Mouse (Mus musculus) CH12.LX (cell line): ENCODE results near the gene Osgep. TPM values are rescaled to one million over a fixed set of nuclear protein-coding genes. Genes with fewer than 3 reads are reported as not detected.

Experiments used
- DNase-seq: peaks from one replicate; pipeline ENCODE4 v3.0.0-alpha.2; 2013; ENCODE audit errors: extremely low read depth
- H3K27ac ChIP-seq: 2 replicates; pipeline ENCODE4 v1.5.1; 2012; ENCODE audit warnings: low read depth, mild to moderate bottlenecking, control low read depth, moderate library complexity; ENCODE audit not compliant: insufficient read depth
- H3K27me3 ChIP-seq: replicated peaks from 2 replicates; pipeline ENCODE3; 2012; ENCODE audit warnings: inconsistent platforms
- H3K36me3 ChIP-seq, 2 experiments: replicated peaks in 1 of 2; 2 replicates each; pipeline versions ENCODE3 to v1.6.1; 2012; ENCODE audit warnings: inconsistent platforms in 1 of 2, low read length in 1 of 2, mild to moderate bottlenecking in 1 of 2, mixed read lengths in 1 of 2, moderate library complexity in 1 of 2; ENCODE audit not compliant: control insufficient read depth in 1 of 2, insufficient read depth in 1 of 2
- H3K4me1 ChIP-seq, 2 experiments: 2 replicates each; pipeline ENCODE4 v1.6.1; 2012; ENCODE audit warnings: inconsistent platforms in 1 of 2, moderate library complexity in 1 of 2; ENCODE audit not compliant: insufficient read depth in 2 of 2, control insufficient read depth in 1 of 2
- H3K4me2 ChIP-seq: 2 replicates; pipeline ENCODE4 v1.6.1; 2012; ENCODE audit warnings: low read depth, mild to moderate bottlenecking, control low read depth; ENCODE audit not compliant: poor library complexity, insufficient read depth, severe bottlenecking
- H3K4me3 ChIP-seq, 3 experiments: fragments of 150-350 bp in 1 of 3; sonication (generic) in 1 of 3; replicated peaks in 1 of 3; 2 replicates each; pipeline versions ENCODE3 to v1.5.1; 2011 to 2012; ENCODE audit warnings: low read depth in 2 of 3, low read length in 2 of 3, mild to moderate bottlenecking in 2 of 3, moderate library complexity in 2 of 3, control low read depth in 1 of 3, improper control_type of control experiment in 1 of 3, inconsistent platforms in 1 of 3, mixed read lengths in 1 of 3; ENCODE audit not compliant: poor library complexity in 1 of 3
- H3K79me2 ChIP-seq: replicated peaks from 2 replicates; pipeline ENCODE4 v1.6.1; 2012; ENCODE audit warnings: mild to moderate bottlenecking, moderate library complexity; ENCODE audit not compliant: control insufficient read depth, poor library complexity, insufficient read depth, severe bottlenecking; ENCODE audit errors: extremely low read depth
- H3K9ac ChIP-seq: 2 replicates; pipeline ENCODE4 v1.6.1; 2012; ENCODE audit warnings: low read depth, mild to moderate bottlenecking, control low read depth, moderate library complexity; ENCODE audit not compliant: insufficient read depth
- H3K9me3 ChIP-seq: replicated peaks from 2 replicates; pipeline ENCODE3; 2012; ENCODE audit warnings: low read length, inconsistent platforms, mixed read lengths
- BHLHE40 ChIP-seq: IDR thresholded peaks from 2 replicates; pipeline ENCODE4 v1.6.1; 2011; ENCODE audit warnings: mild to moderate bottlenecking, low read depth, low read length, improper control_type of control experiment
- CHD1 ChIP-seq: IDR thresholded peaks from 2 replicates; pipeline ENCODE4 v1.6.1; 2012; ENCODE audit warnings: low read depth, low read length, improper control_type of control experiment, inconsistent platforms
- CHD2 ChIP-seq: IDR thresholded peaks from 2 replicates; pipeline ENCODE4 v1.6.1; 2011; ENCODE audit warnings: low read length, improper control_type of control experiment
- CTCF ChIP-seq, 2 experiments: IDR thresholded peaks in 1 of 2; conservative IDR thresholded peaks in 1 of 2; 2 replicates each; pipeline ENCODE4 v1.5.1; 2011 to 2012; ENCODE audit warnings: low read depth in 2 of 2, low read length in 2 of 2, improper control_type of control experiment in 1 of 2, inconsistent platforms in 1 of 2, mild to moderate bottlenecking in 1 of 2, moderate library complexity in 1 of 2
- E2F4 ChIP-seq: IDR thresholded peaks from 2 replicates; pipeline ENCODE4 v1.6.1; 2011; ENCODE audit warnings: low read depth, low read length, improper control_type of control experiment; ENCODE audit not compliant: insufficient replicate concordance
- ELF1 ChIP-seq: IDR thresholded peaks from 2 replicates; pipeline ENCODE4 v1.6.1; 2014; ENCODE audit warnings: low read depth, mild to moderate bottlenecking, inconsistent platforms, low read length, improper control_type of control experiment
- EP300 ChIP-seq: IDR thresholded peaks from 2 replicates; pipeline ENCODE4 v1.6.1; 2011; ENCODE audit warnings: low read length, improper control_type of control experiment
- JUN ChIP-seq: IDR thresholded peaks from 2 replicates; pipeline ENCODE4 v1.6.1; 2011; ENCODE audit warnings: low read depth, mild to moderate bottlenecking, low read length, improper control_type of control experiment, moderate library complexity; ENCODE audit not compliant: insufficient read depth
- MAFK ChIP-seq: IDR thresholded peaks from 2 replicates; pipeline ENCODE4 v1.6.1; 2011; ENCODE audit warnings: low read length, improper control_type of control experiment; ENCODE audit not compliant: insufficient replicate concordance
- MEF2A ChIP-seq: IDR thresholded peaks from 2 replicates; pipeline ENCODE4 v1.6.1; 2014; ENCODE audit warnings: low read depth, mild to moderate bottlenecking, inconsistent platforms, low read length, improper control_type of control experiment, borderline replicate concordance
- MXI1 ChIP-seq: IDR thresholded peaks from 2 replicates; pipeline ENCODE4 v1.6.1; 2011; ENCODE audit warnings: mild to moderate bottlenecking, low read depth, low read length, improper control_type of control experiment
- NRF1 ChIP-seq: IDR thresholded peaks from 2 replicates; pipeline ENCODE4 v1.6.1; 2014; ENCODE audit warnings: low read depth, mild to moderate bottlenecking, inconsistent platforms, low read length, improper control_type of control experiment, moderate library complexity
- POLR2A ChIP-seq: IDR thresholded peaks from 2 replicates; pipeline ENCODE4 v1.6.1; 2011; ENCODE audit warnings: low read depth, mild to moderate bottlenecking, improper control_type of control experiment, low read length
- RAD21 ChIP-seq: IDR thresholded peaks from 2 replicates; pipeline ENCODE4 v1.6.1; 2011; ENCODE audit warnings: low read depth, mild to moderate bottlenecking, low read length, improper control_type of control experiment, moderate library complexity
- SIN3A ChIP-seq: IDR thresholded peaks from 2 replicates; pipeline ENCODE4 v1.6.1; 2012; ENCODE audit warnings: low read length, improper control_type of control experiment, inconsistent platforms
- TBP ChIP-seq: conservative IDR thresholded peaks from 2 replicates; pipeline ENCODE4 v1.6.1; 2011; ENCODE audit warnings: low read depth, low read length, improper control_type of control experiment
- TCF12 ChIP-seq: IDR thresholded peaks from 2 replicates; pipeline ENCODE4 v1.6.1; 2014; ENCODE audit warnings: low read depth, mild to moderate bottlenecking, inconsistent platforms, low read length, improper control_type of control experiment
- UBTF ChIP-seq: IDR thresholded peaks from 2 replicates; pipeline ENCODE4 v1.6.1; 2012; ENCODE audit warnings: low read depth, mild to moderate bottlenecking, inconsistent platforms, low read length, improper control_type of control experiment, moderate library complexity
- USF1 ChIP-seq: IDR thresholded peaks from 2 replicates; pipeline ENCODE4 v1.6.1; 2014; ENCODE audit warnings: low read depth, mild to moderate bottlenecking, inconsistent platforms, low read length, improper control_type of control experiment
- ZKSCAN1 ChIP-seq: IDR thresholded peaks from 2 replicates; pipeline ENCODE4 v1.6.1; 2012; ENCODE audit warnings: low read depth, inconsistent platforms, low read length, improper control_type of control experiment, borderline replicate concordance
- ZMIZ1 ChIP-seq: IDR thresholded peaks from 2 replicates; pipeline ENCODE4 v1.6.1; 2012; ENCODE audit warnings: low read depth, mild to moderate bottlenecking, inconsistent platforms, low read length, improper control_type of control experiment
- ZNF384 ChIP-seq: IDR thresholded peaks from 2 replicates; pipeline ENCODE4 v1.6.1; 2012; ENCODE audit warnings: low read depth, low read length, improper control_type of control experiment, inconsistent platforms
- dilution Hi-C: fragments of 300-500 bp; cut with MboI; formaldehyde crosslinking; loops from 2 replicates; pipeline ENCODE4 v1.14.3; 2020; ENCODE audit warnings: low sequenced_read_pairs; ENCODE audit not compliant: extremely low pct_unique_long_range_greater_than_20kb, extremely low pct_ligation_motif_present
- in situ Hi-C: fragments of 300-500 bp; cut with MboI; formaldehyde crosslinking; loops from 3 replicates; pipeline ENCODE4 v1.14.3; 2019; ENCODE audit warnings: low sequenced_read_pairs, low pct_ligation_motif_present, low pct_unique_long_range_greater_than_20kb, mixed read lengths
- polyA plus RNA-seq: library from polyadenylated mRNA; unstranded; fragments of >175 nt; gene quantifications from 2 replicates; pipeline ENCODE4 v1.2.1, GENCODE M21; 2012; ENCODE audit warnings: low read depth; ENCODE audit not compliant: insufficient read length
- total RNA-seq, 2 experiments: library from RNA; depleted of rRNA; stranded (reverse); fragments of 300-350 nt in 1 of 2; fragments of >200 nt in 1 of 2; gene quantifications; 2 replicates each; pipeline ENCODE4 v1.2.3; 2012 to 2014

Osgep gene
- total and polyA plus RNA-seq, 3 experiments = 41.7 to 88.7 (median 48.4) TPM

- Histone ChIP-seq H3K27me3 (no peaks in the 10 kb centered on the region), H3K9me3 (no peaks in the 10 kb centered on the region), H3K4me3 (no peak overlapping the region), H3K79me2 (no peaks in the 10 kb centered on the region; the same call in 1 of the 2 replicates), H3K9ac (no peak overlapping the region), H3K27ac (no peak overlapping the region), H3K36me3 (peaks cover 10 to 34% of the 10 kb centered on the region in 2 experiments), H3K4me1 (peaks cover 0 to 29% of the 10 kb centered on the region in 2 experiments; a peak in 2 of 4 replicates), H3K4me2 (no peak overlapping the region)
- in situ Hi-C loops = no loop called here
- dilution Hi-C loops = no loop called here
- no peak for DNase-seq
- TF ChIP-seq NRF1 (no peak), MEF2A (no peak), ZKSCAN1 (no peak), ELF1 (no peak), RAD21 (no peak), E2F4 (no peak), MXI1 (no peak), CTCF (conservative IDR thresholded peaks at IDR 0.05 in 1 of 2, IDR thresholded peaks at IDR 0.05 in 1 of 2; ENCODE audit: low read depth in 2 of 2, low read length in 2 of 2) (no peak), POLR2A (no peak), JUN (no peak), CHD2 (no peak), ZMIZ1 (no peak), MAFK (no peak), TCF12 (no peak)
Measured at GRCm38 (mm10) chr14:50868656-50869055, 56.0 kb downstream of the Osgep start.

- no peak for DNase-seq
- Histone ChIP-seq H3K79me2 (no peaks in the 10 kb centered on the region; the same call in 1 of the 2 replicates), H3K9ac (no peak overlapping the region), H3K36me3 (peaks cover 14 to 38% of the 10 kb centered on the region in 2 experiments), H3K27ac (no peak overlapping the region), H3K27me3 (no peaks in the 10 kb centered on the region), H3K9me3 (no peaks in the 10 kb centered on the region), H3K4me2 (no peak overlapping the region), H3K4me3 (no peak overlapping the region), H3K4me1 (peaks cover 0 to 29% of the 10 kb centered on the region in 2 experiments; a peak in 2 of 4 replicates)
- dilution Hi-C loops = no loop called here
- in situ Hi-C loops = no loop called here
- no peak for TF ChIP-seq MXI1
- no peak for TF ChIP-seq E2F4
- no peak for TF ChIP-seq ELF1
- no peak for TF ChIP-seq USF1
- no peak for TF ChIP-seq SIN3A
- TF ChIP-seq TBP = no peak
- TF ChIP-seq CTCF (conservative IDR thresholded peaks at IDR 0.05 in 1 of 2, IDR thresholded peaks at IDR 0.05 in 1 of 2; ENCODE audit: low read depth in 2 of 2, low read length in 2 of 2) = no peak
- TF ChIP-seq UBTF = no peak
- TF ChIP-seq ZMIZ1 = no peak
- no peak for TF ChIP-seq TCF12
- no peak for TF ChIP-seq ZKSCAN1
- no peak for TF ChIP-seq RAD21
- no peak for TF ChIP-seq EP300
- TF ChIP-seq ZNF384 = no peak
- TF ChIP-seq CHD1 = no peak
- TF ChIP-seq BHLHE40 = no peak
Measured at GRCm38 (mm10) chr14:50868211-50868610, 56.5 kb downstream of the Osgep start.
